Mouse (Mus musculus) mesoderm, embryonic 11.5 days (tissue): ENCODE measurements at regions not wholly inside any gene's neighbourhood (a gene's known extent, or its start where the extent isn't known, plus 50 kb on each side); places are given as distances from the start of the nearest gene placed in this dataset.
"Not testable (repeated sequence)": the region's sequence is repeated elsewhere in the genome, so short reads cannot be mapped to it uniquely, and the experiment has no call there.

Source experiments
- DNase-seq: peaks from one replicate; pipeline ENCODE4 v3.0.0-alpha.2; 2012; ENCODE audit warnings: low read depth, low spot score

DNA sequence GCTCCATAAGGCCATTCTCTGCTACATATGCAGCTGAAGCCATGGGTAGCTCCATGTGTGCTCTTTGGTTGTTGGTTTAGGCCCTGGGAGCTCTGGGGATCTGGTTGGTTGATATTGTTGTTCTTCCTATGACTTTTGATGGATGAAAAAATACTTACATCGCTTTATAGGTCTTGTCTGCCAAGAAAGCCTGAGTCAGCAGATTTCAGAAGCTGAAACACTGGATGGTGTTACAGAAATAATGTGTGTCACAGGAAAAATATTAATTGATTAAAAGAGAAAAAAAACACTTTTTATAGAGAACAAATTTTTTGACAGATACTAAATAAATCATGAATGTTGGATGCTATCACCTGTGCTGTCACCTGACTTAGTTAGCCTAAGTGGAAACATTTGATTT is 52.4 kb upstream of the Plxna2 start:
- no peak for DNase-seq

- DNase-seq: no peak
These were observed 54.1 kb upstream of the Plxna2 start for GRCm38 (mm10) chr1:194563946-194564345.

GRCm38 (mm10) chr1:194561098-194561497 is 56.9 kb upstream of the Plxna2 start:
- DNase-seq: no peak

DNA sequence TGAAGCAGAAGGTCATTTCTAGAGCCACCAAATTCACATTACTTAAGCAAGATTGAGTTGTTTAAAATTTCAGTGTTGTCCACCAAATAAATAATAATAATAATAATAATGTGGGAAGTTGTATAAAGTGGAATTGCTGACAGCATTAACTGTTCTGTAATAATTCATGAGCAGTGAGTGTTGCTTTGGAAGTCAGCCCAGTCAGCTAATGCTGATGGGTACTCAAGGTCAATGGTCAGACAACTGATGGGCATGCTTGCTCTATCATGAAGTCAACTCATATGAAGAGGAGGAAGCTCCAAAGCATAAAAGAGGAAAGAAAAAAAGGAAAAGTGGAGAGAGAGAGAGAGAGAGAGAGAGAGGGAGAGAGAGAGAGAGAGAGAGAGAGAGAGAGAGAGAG is 69.4 kb upstream of the Plxna2 start:
- DNase-seq: no peak

DNA sequence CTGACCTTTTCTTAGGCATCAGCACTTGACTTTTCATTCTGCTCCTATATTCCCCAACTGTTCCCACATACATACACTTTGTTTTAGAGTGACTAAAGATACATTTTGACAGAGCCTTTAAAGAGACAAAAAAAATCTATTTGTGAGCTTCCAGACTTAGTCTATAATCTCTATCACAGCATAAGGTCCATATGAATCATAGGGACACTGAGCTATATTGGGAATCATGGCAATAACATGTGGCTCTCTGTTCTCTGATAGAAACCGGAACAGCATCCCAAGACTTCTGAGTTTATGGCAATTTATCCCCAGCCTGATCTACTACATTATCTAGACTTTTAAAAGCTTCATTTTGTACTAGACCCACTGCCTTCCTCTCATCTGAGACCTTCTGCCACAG is 69.8 kb upstream of the Plxna2 start:
- DNase-seq: no peak

GRCm38 (mm10) chr1:194540923-194541322 is 77.1 kb upstream of the Plxna2 start:
- no peak for DNase-seq

DNA sequence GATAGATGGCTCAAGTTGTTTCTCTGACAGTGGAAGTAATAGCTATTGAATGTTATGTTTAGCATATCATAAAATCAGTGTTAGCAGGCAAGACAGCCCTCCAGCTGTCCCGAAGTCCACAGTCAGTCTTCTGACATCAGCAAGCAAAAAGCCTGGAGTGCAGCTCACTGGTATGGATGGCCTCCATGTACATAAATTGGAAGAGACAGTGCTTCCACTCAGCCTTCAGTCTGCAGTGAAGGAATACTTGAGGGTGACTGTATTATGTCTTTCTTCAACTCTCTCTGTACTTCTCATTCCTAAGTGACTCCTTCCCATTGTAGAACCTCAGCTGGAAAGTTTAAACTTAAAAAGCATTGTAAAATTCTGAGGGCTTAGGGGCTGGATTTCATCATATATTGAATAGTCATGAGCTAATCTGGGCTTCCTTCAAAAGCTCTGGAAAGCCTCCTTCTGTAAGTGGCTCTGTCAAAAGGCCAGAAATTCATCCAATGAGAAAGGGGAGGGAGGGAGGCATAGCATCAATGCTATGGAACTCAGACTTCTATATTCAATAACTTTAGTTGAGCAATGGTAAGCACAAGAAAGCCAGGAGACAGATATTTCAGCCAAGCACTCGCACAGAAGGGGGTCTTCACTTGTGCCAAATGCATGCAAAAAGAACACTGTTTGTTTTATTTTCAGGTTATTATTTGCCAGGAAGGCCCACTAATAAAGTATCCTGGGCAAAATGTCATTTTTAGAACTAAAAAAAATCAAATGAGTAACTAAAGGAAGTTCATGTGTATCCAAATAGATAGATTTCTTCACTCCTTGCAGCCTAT is 90.5 kb upstream of the Plxna2 start:
- DNase-seq: no peak

GRCm38 (mm10) chr1:194524976-194525375 is 93.0 kb upstream of the Plxna2 start:
- DNase-seq: no peak

DNA sequence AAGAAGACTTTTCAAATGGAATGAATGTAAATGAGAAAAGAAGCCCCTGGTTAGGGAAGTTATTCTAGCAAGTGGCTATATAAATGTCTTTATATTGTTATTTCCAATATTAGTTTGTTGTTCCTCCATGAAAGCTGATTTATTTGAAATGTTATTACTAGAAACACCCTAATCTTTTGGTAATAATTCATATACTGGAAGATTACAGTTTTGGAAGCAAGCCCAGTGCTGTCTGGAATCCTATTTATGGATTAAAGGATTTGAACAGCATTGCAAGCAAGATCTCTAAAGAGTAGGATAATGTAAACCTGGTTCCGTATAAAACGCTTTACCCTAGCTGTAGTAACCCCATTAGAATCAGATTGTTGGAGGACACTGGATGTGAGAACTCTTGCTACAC is 96.8 kb upstream of the Plxna2 start:
- no peak for DNase-seq

DNA sequence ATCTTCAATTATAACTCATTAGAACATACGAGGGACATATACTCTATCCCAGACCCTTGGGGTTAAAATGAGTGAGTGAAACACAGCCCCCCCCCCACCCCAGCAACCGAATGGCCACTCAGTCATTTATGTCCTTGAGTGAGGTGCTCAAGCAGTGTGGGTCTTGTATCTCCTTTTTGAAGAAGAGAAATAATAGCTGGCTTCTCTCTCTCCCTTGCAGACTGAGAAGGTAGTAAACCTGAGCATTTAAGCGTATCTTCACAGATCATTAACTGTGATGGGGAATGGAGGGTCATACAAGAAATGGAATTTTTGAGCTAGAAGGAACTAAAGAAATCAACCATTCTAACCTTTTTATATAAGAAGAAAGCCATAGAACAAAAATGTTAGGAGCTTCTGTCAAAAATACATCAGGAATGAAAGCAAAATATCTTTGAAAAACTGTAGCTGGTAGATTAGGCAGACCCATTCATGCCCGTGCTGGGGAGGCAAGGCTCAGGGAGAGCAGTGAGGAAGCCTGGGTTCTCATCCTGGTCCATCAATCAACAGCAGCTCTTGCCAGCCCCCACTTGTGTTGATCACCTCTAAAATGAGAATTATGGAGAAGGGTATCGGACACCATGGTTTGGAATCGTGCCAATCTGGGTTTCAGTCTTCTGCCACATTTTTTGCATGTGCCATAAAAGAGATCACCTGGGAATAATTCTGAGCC is 98.4 kb upstream of the Plxna2 start:
- no peak for DNase-seq

- no peak for DNase-seq
These were observed 101.9 kb upstream of the Plxna2 start for GRCm38 (mm10) chr1:194516136-194516535.

DNA sequence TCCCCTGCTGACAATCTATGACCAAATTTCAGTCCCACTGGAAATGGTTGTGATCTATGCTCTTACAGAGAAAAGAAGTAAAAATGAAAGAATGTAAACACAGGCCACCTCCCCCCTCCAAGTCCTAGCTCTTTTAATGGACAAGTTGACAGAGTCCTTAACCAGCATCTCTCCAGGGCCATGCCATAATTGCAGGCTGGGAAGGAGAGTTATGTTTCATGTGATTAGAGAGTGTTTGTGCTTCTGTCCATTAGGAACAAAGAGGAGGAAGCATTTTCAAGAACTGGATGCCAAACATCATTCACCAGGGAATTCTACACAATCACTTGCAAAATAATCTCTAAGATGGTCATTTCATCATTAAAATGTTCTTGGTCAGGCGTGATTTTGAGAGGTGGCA is 109.7 kb upstream of the Plxna2 start:
- DNase-seq: no peak

GRCm38 (mm10) chr1:194505826-194506225 is 112.2 kb upstream of the Plxna2 start:
- DNase-seq: no peak

GRCm38 (mm10) chr1:194504207-194504606 is 113.8 kb upstream of the Plxna2 start:
- no peak for DNase-seq

GRCm38 (mm10) chr1:194503517-194503916 is 114.5 kb upstream of the Plxna2 start:
- no peak for DNase-seq

- DNase-seq: no peak
These were observed 121.6 kb upstream of the Plxna2 start for GRCm38 (mm10) chr1:194496424-194496823.

DNA sequence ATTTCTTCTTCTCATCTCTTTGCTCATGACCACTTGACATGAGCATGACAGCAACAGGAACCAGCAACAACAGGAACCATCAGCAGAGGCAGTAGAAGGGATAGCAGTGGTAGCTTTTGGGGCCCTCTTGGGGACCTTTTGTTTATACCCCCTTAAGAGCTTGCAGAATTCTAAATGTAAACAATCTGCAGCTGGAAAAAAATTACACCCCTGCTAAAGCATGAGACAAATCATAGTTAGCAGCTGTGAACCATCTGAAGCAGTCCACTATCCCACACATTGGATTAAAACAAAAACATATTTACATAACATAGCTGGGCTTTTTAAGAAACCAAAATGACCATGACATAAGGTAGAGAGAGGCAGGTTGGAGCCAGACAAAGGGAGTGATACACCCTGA is 126.9 kb upstream of the Plxna2 start:
- DNase-seq: no peak

GRCm38 (mm10) chr1:194488126-194488525 is 129.9 kb upstream of the Plxna2 start:
- DNase-seq: no peak

DNA sequence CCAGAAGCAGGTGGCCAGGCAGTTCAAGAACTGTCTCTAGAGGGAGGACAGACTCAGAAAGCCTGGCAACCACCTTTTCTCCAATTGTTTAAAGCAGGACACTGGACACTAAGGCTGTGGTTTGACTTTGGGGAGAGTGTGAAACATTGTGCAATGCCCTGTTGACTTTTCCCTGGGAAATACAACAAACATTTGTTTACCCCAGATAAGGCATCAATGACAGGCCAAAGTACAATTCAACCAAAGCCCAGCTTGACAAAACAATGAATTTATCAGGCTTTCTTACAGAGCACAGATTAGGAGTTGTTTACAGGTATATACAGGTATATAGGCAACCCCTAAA is 135.3 kb upstream of the Plxna2 start:
- DNase-seq: no peak

- DNase-seq: no peak
These were observed 135.9 kb upstream of the Plxna2 start for GRCm38 (mm10) chr1:194482001-194482716.

GRCm38 (mm10) chr1:194471281-194471680 is 146.7 kb upstream of the Plxna2 start:
- DNase-seq: not testable (repeated sequence)

DNA sequence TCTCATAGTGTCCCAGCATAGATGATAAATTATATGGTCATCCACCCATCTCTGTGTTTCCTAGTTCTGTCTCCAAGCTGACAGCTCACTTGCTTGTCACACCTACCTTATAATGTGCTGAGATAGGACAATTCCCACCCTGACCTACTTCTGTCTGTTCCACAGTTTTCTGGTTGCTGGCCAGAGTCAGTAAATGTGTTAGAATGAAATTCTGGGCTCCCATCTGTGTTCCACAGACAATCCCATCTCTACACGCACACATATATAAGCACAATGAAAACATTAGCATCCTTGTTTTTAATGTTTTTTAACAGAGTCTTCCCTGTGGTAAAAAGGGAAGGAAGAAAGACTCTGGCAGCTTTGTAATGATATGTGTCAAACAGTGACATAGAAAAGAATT is 165.5 kb upstream of the Plxna2 start:
- no peak for DNase-seq

DNA sequence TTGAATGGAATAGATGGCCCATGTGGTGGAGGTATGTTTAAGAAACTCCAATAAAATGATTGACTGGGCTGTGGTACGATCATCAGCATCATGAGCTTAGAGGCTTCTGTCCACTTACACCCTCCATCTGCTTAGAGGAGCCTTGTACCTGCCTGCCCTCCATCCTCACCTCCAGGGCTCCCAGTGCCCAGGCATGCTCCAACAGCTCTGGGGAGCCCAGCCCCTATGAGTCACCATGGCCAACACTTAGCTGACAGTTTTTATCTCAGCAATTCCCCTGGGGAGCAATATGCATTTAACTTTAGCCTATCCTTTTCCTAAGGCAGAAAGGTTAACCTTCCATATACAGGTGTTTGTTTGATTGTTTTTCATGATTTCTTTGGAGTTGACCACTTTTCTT is 174.3 kb upstream of the Plxna2 start:
- no peak for DNase-seq
